9 mouse cellular contexts compared by ENCODE assay signal in genomic region chr5:100074571-100074970, GRCm38 (mm10). TPM values are rescaled to one million over a fixed set of nuclear protein-coding genes. Genes with fewer than 3 reads are reported as not detected.
A peak's percentile ranks its signal among the peaks of the same experiment; 100 is the strongest.
DNase-seq lines count a peak whose midpoint lies in the region; ATAC-seq lines count a peak whose summit lies in the region.
"Had no signal": no experiment of that assay in that cellular context is flagged by ENCODE, and none has a peak within 500 bp of the region (broad histone marks: within the 10 kb centered on the region; RNA-seq: fewer than 3 reads in every experiment).

No protein-coding gene starts in this region.

- ATAC-seq in cerebellum, adult (ENCODE audit: insufficient number of reproducible peaks, low FRiP score, low TSS enrichment) = no peak

- DNase-seq in cerebellum, adult 8-10 months = peak; percentile 40
- peak; percentile 35 to 42 for DNase-seq in left cerebral cortex, adult 18-20 months (ENCODE audit: low spot score in 2 of 2)
- DNase-seq in left cerebral cortex, adult 8-10 months (ENCODE audit: low spot score in 2 of 2) = no peak
- DNase-seq in thymus, postnatal 14 days = peak; percentile 30
- no peak for DNase-seq in thymus, postnatal 10 days (ENCODE audit: low spot score in 2 of 2)
- no peak for DNase-seq in yolk sac, embryonic 10.5 days (ENCODE audit: low spot score)
- DNase-seq in frontal cortex, postnatal 14 days (ENCODE audit: low spot score in 2 of 2) = no peak
- DNase-seq: kidney, adult 2 months had no signal

RNA-seq across cellular contexts. Expression of gene Enoph1, which starts 34.8 kb away (rescaled TPM):
- 10 to 100 TPM; 50.5 to 56.6 TPM for total RNA-seq in left cerebral cortex, adult 18-20 months (2021)
- total RNA-seq in left cerebral cortex, adult 8-10 months (2022) = 10 to 100 TPM; 47.3 to 54.4 (median 52.2) TPM

RNA-seq across cellular contexts. Expression of gene Hnrnpdl, which starts 35.1 kb away (rescaled TPM):
- total RNA-seq in left cerebral cortex, adult 18-20 months (2021) = 100 to 1,000 TPM; 144 to 182 TPM
- total RNA-seq in left cerebral cortex, adult 8-10 months (2022) = 100 to 1,000 TPM; 163 to 200 (median 198) TPM

Comparison
In these comparisons a context has a peak if more than half of its experiments do, and no peak if none do; other contexts are left out.
1. DNase-seq: peak in cerebellum, adult 8-10 months (single experiment), left cerebral cortex, adult 18-20 months (2 of 2) and thymus, postnatal 14 days (single experiment); none in left cerebral cortex, adult 8-10 months (0 of 2), thymus, postnatal 10 days (0 of 2), yolk sac, embryonic 10.5 days (single experiment) and frontal cortex, postnatal 14 days (0 of 2).